8 mouse cellular contexts compared by ENCODE assay signal in the genomic region with DNA sequence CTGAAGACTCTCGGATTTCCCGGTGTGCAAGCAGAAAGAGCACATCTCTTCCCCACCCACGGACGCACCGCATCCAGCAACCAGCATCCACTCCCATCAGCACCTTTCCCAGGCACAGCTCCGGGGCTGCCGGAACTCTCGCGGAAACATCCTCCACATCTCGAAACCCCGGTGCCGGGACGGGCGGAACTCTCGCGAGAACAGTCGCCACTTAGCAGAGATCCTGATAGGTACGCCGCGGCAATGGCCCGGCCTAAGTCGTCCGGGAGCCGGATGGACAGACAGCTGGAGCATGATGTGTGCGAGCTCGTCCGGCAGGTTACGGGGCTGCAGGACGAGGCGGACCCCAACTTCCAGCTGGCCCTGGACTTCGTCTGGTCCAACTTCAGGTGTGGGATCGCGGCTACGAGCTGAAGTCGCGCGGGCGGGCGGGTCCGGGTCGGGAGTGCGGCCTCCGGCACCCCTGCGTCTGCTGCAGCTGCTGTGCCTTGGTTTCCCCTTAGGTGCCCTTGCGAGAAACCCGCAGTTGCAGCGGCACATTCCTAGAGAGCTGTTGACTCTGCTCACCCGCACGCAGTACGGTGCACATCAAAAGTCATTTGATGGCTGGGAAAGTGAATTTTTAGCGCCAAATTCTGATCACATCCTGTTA. TPM values are rescaled to one million over a fixed set of nuclear protein-coding genes. Genes with fewer than 3 reads are reported as not detected.
DNase-seq lines count a peak whose midpoint lies in the region; ATAC-seq and TF ChIP-seq lines count a peak whose summit lies in the region.

Gene Tubgcp5 (plus strand): TSS at position 203 of the 652 bp plus-strand sequence.

- no peaks in the 10 kb centered on the region for H3K9me3 ChIP-seq in ES-Bruce4 (replicated peaks; ENCODE audit: control insufficient read depth, insufficient read depth, low read length, poor library complexity, severe bottlenecking)
- no peaks in the 10 kb centered on the region for H3K9me3 ChIP-seq in forebrain, embryonic 13.5 days (replicated peaks)
- H3K9me3 ChIP-seq in liver, postnatal 0 days (ENCODE audit: low read length): no peaks in the 10 kb centered on the region
- no peaks in the 10 kb centered on the region for H3K9me3 ChIP-seq in neural tube, embryonic 14.5 days (ENCODE audit: control insufficient read depth, low read length)

- intact Hi-C loops in heart, postnatal 10 days (cut with DNase I): no loop called here

- H3K27me3 ChIP-seq in ES-Bruce4 (ENCODE audit: control insufficient read depth, insufficient read depth, low read length, poor library complexity, severe bottlenecking): no peaks in the 10 kb centered on the region
- no peaks in the 10 kb centered on the region for H3K27me3 ChIP-seq in forebrain, embryonic 13.5 days
- no peaks in the 10 kb centered on the region for H3K27me3 ChIP-seq in liver, postnatal 0 days (ENCODE audit: insufficient read depth, low read length)
- no peaks in the 10 kb centered on the region for H3K27me3 ChIP-seq in neural tube, embryonic 14.5 days (ENCODE audit: control insufficient read depth, insufficient read depth, low read length)

- DNase-seq in heart, postnatal 10 days: peak; percentile 98
- DNase-seq in large intestine, adult 2 months (ENCODE audit: low read depth, low spot score): peak; percentile 78
- peak; percentile 96 for DNase-seq in liver, postnatal 0 days
- DNase-seq in testis, postnatal 10 days (ENCODE audit: low spot score): peak; percentile 97

- H3K27ac ChIP-seq in ES-Bruce4 (ENCODE audit: insufficient read depth, low read length): no peak within 1 kb of the TSS
- H3K27ac ChIP-seq in forebrain, embryonic 13.5 days: peak within 1 kb of the TSS; percentile 44; the same call in 1 of the 2 replicates
- peak within 1 kb of the TSS; percentile 16 for H3K27ac ChIP-seq in liver, postnatal 0 days (ENCODE audit: low read depth)
- peak within 1 kb of the TSS; percentile 72 for H3K27ac ChIP-seq in neural tube, embryonic 14.5 days (ENCODE audit: low read depth, low read length)

- no peak for TF ChIP-seq EP300 in ES-Bruce4 (IDR thresholded peaks at IDR 0.05; ENCODE audit: insufficient read depth, low read depth, low read length)
- TF ChIP-seq EP300 in liver, postnatal 0 days (IDR thresholded peaks at IDR 0.05; ENCODE audit: low read depth): peak; percentile 79; the same call in 1 of the 2 replicates

- no peak for TF ChIP-seq CTCF in ES-Bruce4 (IDR thresholded peaks at IDR 0.05; ENCODE audit: low read depth, low read length)
- no peak for TF ChIP-seq CTCF in liver, postnatal 0 days (IDR thresholded peaks at IDR 0.05; ENCODE audit: low read depth)

- H3K9ac ChIP-seq in ES-Bruce4 (ENCODE audit: low read depth, poor library complexity, severe bottlenecking): peak within 1 kb of the TSS; percentile 87
- peak within 1 kb of the TSS; percentile 89 for H3K9ac ChIP-seq in forebrain, embryonic 13.5 days
- peak within 1 kb of the TSS; percentile 72 for H3K9ac ChIP-seq in liver, postnatal 0 days (replicated peaks)
- peak within 1 kb of the TSS; percentile 97 for H3K9ac ChIP-seq in neural tube, embryonic 14.5 days (replicated peaks; ENCODE audit: low read depth, low read length)

- peak within 1 kb of the TSS; percentile 77 for H3K4me2 ChIP-seq in forebrain, embryonic 13.5 days
- peak within 1 kb of the TSS; percentile 76 for H3K4me2 ChIP-seq in liver, postnatal 0 days (ENCODE audit: low read depth, low read length)
- H3K4me2 ChIP-seq in neural tube, embryonic 14.5 days (ENCODE audit: low read depth, low read length): peak within 1 kb of the TSS; percentile 85

- under 1% methylated on average over 50 of the region's 51 CpGs for WGBS in forebrain, embryonic 13.5 days
- WGBS in large intestine, adult 2 months: under 1% methylated on average over 51 of the region's 51 CpGs
- under 1% methylated on average over 51 of the region's 51 CpGs for WGBS in liver, postnatal 0 days (ENCODE audit: insufficient replicate concordance)
- WGBS in neural tube, embryonic 14.5 days: under 1% methylated on average over 51 of the region's 51 CpGs

- peak; percentile 100 for ATAC-seq in cerebellum, adult (ENCODE audit: insufficient number of reproducible peaks, low FRiP score, low TSS enrichment)
- ATAC-seq in forebrain, embryonic 13.5 days: peak; percentile 100
- peak; percentile 99 for ATAC-seq in liver, postnatal 0 days
- peak; percentile 100 for ATAC-seq in neural tube, embryonic 14.5 days (ENCODE audit: low read depth)

- TF ChIP-seq POLR2A in ES-Bruce4 (IDR thresholded peaks at IDR 0.05; ENCODE audit: insufficient read depth, low read length): peak; percentile 80

- H3K4me3 ChIP-seq in ES-Bruce4 (ENCODE audit: low read depth, low read length): peak within 1 kb of the TSS; percentile 83
- peak within 1 kb of the TSS; percentile 77 for H3K4me3 ChIP-seq in forebrain, embryonic 13.5 days
- H3K4me3 ChIP-seq in liver, postnatal 0 days (ENCODE audit: low read depth, low read length): peak within 1 kb of the TSS; percentile 63
- peak within 1 kb of the TSS; percentile 69 for H3K4me3 ChIP-seq in neural tube, embryonic 14.5 days (ENCODE audit: low read depth, low read length)

- H3K4me1 ChIP-seq in ES-Bruce4 (ENCODE audit: control insufficient read depth, insufficient read depth, low read length): peaks cover 3% of the 10 kb centered on the region
- H3K4me1 ChIP-seq in forebrain, embryonic 13.5 days: peaks cover 16% of the 10 kb centered on the region
- H3K4me1 ChIP-seq in liver, postnatal 0 days (ENCODE audit: insufficient read depth): peaks cover 9% of the 10 kb centered on the region
- peaks cover 7% of the 10 kb centered on the region for H3K4me1 ChIP-seq in neural tube, embryonic 14.5 days (ENCODE audit: control insufficient read depth, insufficient read depth, low read length)

- peaks cover 20% of the 10 kb centered on the region for H3K36me3 ChIP-seq in ES-Bruce4 (ENCODE audit: control insufficient read depth, insufficient read depth, low read length, poor library complexity, severe bottlenecking)
- H3K36me3 ChIP-seq in forebrain, embryonic 13.5 days (ENCODE audit: poor library complexity, severe bottlenecking): peaks cover 29% of the 10 kb centered on the region
- peaks cover 27% of the 10 kb centered on the region for H3K36me3 ChIP-seq in liver, postnatal 0 days (replicated peaks; ENCODE audit: insufficient read depth, low read length)
- peaks cover 15% of the 10 kb centered on the region for H3K36me3 ChIP-seq in neural tube, embryonic 14.5 days (ENCODE audit: control insufficient read depth, insufficient read depth, low read length)

RNA-seq across cellular contexts. Expression of gene Tubgcp5, which starts in this region (rescaled TPM):
- 26.9 and 27.2 TPM in 2 replicates for polyA plus RNA-seq in ES-Bruce4 (2011; ENCODE audit: insufficient read depth, insufficient read length, low read depth, missing spikeins)
- polyA plus RNA-seq in forebrain, embryonic 13.5 days (2015; fragmentation: Nextera tagmentation; extraction: Ambion mirVana): 39.0 and 39.3 TPM in 2 replicates
- 10 to 100 TPM; 11.6 to 13.6 TPM for total RNA-seq in heart, postnatal 10 days (2021)
- 2.1 and 2.9 TPM in 2 replicates for polyA plus RNA-seq in large intestine, adult 2 months (2012; rRNA removed)
- 4.4 and 5.5 TPM in 2 replicates for polyA plus RNA-seq in liver, postnatal 0 days (2015; fragmentation: Nextera tagmentation; extraction: Ambion mirVana)
- polyA plus RNA-seq in neural tube, embryonic 14.5 days (2014; fragmentation: Nextera tagmentation; extraction: Ambion mirVana): 38.1 and 45.1 TPM in 2 replicates
